In genomic region chr11:43783772-43784171, GRCm38 (mm10) we compare ENCODE assay signal across 9 mouse cellular contexts. TPM values are rescaled to one million over a fixed set of nuclear protein-coding genes. Genes with fewer than 3 reads are reported as not detected.
DNase-seq lines count a peak whose midpoint lies in the region; ATAC-seq lines count a peak whose summit lies in the region.
"Had no signal": no experiment of that assay in that cellular context is flagged by ENCODE, and none has a peak within 500 bp of the region (broad histone marks: within the 10 kb centered on the region; RNA-seq: fewer than 3 reads in every experiment).

No protein-coding gene starts in this region.

- DNase-seq in CD4-positive helper T cell, adult 2 months (ENCODE audit: low read depth, low spot score): peak; percentile 20
- peak; percentile 83 for DNase-seq in adrenal gland, postnatal 25 days
- DNase-seq in embryonic facial prominence, embryonic 11.5 days (ENCODE audit: low spot score): peak; percentile 79
- DNase-seq in heart, adult 8-10 months (ENCODE audit: low spot score): peak; percentile 66
- DNase-seq in kidney, postnatal 25 days: peak; percentile 73 to 77
- peak; percentile 5 for DNase-seq in liver, embryonic 13.5 days
- DNase-seq in thymus, postnatal 14 days: peak; percentile 51

- no peaks in the 10 kb centered on the region for H3K36me3 ChIP-seq in embryonic facial prominence, embryonic 11.5 days (replicated peaks; ENCODE audit: control insufficient read depth, insufficient read depth, low read depth, low read length)
- H3K36me3 ChIP-seq in liver, embryonic 13.5 days: no peaks in the 10 kb centered on the region
- no peaks in the 10 kb centered on the region for H3K36me3 ChIP-seq in neural tube, embryonic 15.5 days
- H3K36me3 ChIP-seq: embryonic facial prominence, embryonic 15.5 days had no signal

- no peaks in the 10 kb centered on the region for H3K9me3 ChIP-seq in embryonic facial prominence, embryonic 11.5 days (replicated peaks; ENCODE audit: control insufficient read depth, low read length)
- H3K9me3 ChIP-seq in liver, embryonic 13.5 days (replicated peaks): no peaks in the 10 kb centered on the region
- H3K9me3 ChIP-seq in neural tube, embryonic 15.5 days (replicated peaks): no peaks in the 10 kb centered on the region
- H3K9me3 ChIP-seq: embryonic facial prominence, embryonic 15.5 days had no signal

- ATAC-seq in embryonic facial prominence, embryonic 11.5 days (replicated peaks; ENCODE audit: insufficient number of reproducible peaks, low FRiP score, low TSS enrichment, low read depth): no peak
- ATAC-seq in liver, embryonic 13.5 days (ENCODE audit: low read depth): no peak
- ATAC-seq in neural tube, embryonic 15.5 days (ENCODE audit: low FRiP score): peak; percentile 77; the same call in 1 of the 2 replicates

- no peaks in the 10 kb centered on the region for H3K27me3 ChIP-seq in embryonic facial prominence, embryonic 11.5 days (ENCODE audit: control insufficient read depth, insufficient read depth, low read length)
- no peaks in the 10 kb centered on the region for H3K27me3 ChIP-seq in liver, embryonic 13.5 days
- no peaks in the 10 kb centered on the region for H3K27me3 ChIP-seq in neural tube, embryonic 15.5 days (replicated peaks)
- H3K27me3 ChIP-seq: embryonic facial prominence, embryonic 15.5 days had no signal

- 14% methylated on average over 2 of the region's 2 CpGs for WGBS in embryonic facial prominence, embryonic 11.5 days
- WGBS in liver, embryonic 13.5 days (ENCODE audit: insufficient replicate concordance): 5% methylated on average over 2 of the region's 2 CpGs
- WGBS in neural tube, embryonic 15.5 days: 9% methylated on average over 2 of the region's 2 CpGs

- H3K4me3 ChIP-seq in embryonic facial prominence, embryonic 11.5 days (ENCODE audit: low read depth, low read length): no peak overlapping the region
- H3K4me3 ChIP-seq in liver, embryonic 13.5 days (replicated peaks): no peak overlapping the region
- no peak overlapping the region for H3K4me3 ChIP-seq in neural tube, embryonic 15.5 days (replicated peaks)
- H3K4me3 ChIP-seq: embryonic facial prominence, embryonic 15.5 days had no signal

- no peak overlapping the region for H3K9ac ChIP-seq in embryonic facial prominence, embryonic 11.5 days (replicated peaks; ENCODE audit: low read length)
- no peak overlapping the region for H3K9ac ChIP-seq in liver, embryonic 13.5 days
- H3K9ac ChIP-seq in neural tube, embryonic 15.5 days (replicated peaks): no peak overlapping the region
- H3K9ac ChIP-seq: embryonic facial prominence, embryonic 15.5 days had no signal

- no peak overlapping the region for H3K4me2 ChIP-seq in embryonic facial prominence, embryonic 11.5 days (ENCODE audit: low read depth, low read length)
- no peak overlapping the region for H3K4me2 ChIP-seq in liver, embryonic 13.5 days
- H3K4me2 ChIP-seq in neural tube, embryonic 15.5 days: no peak overlapping the region
- H3K4me2 ChIP-seq: embryonic facial prominence, embryonic 15.5 days had no signal

- H3K27ac ChIP-seq in embryonic facial prominence, embryonic 11.5 days (replicated peaks; ENCODE audit: low read depth, low read length): no peak overlapping the region
- no peak overlapping the region for H3K27ac ChIP-seq in liver, embryonic 13.5 days
- no peak overlapping the region for H3K27ac ChIP-seq in neural tube, embryonic 15.5 days (replicated peaks)
- H3K27ac ChIP-seq: embryonic facial prominence, embryonic 15.5 days had no signal

- H3K4me1 ChIP-seq in embryonic facial prominence, embryonic 11.5 days (ENCODE audit: control insufficient read depth, insufficient read depth, low read length): no peaks in the 10 kb centered on the region
- no peaks in the 10 kb centered on the region; the same call in 1 of the 2 replicates for H3K4me1 ChIP-seq in liver, embryonic 13.5 days (replicated peaks)
- no peaks in the 10 kb centered on the region for H3K4me1 ChIP-seq in neural tube, embryonic 15.5 days
- H3K4me1 ChIP-seq: embryonic facial prominence, embryonic 15.5 days had no signal

RNA-seq across cellular contexts. Expression of gene Ttc1, which starts 36.0 kb away (rescaled TPM):
- 53.7 and 55.1 TPM in 2 replicates for total RNA-seq in adrenal gland, postnatal 25 days (2021)
- 82.9 and 83.4 TPM in 2 replicates for polyA plus RNA-seq in embryonic facial prominence, embryonic 11.5 days (2014; fragmentation: Nextera tagmentation; extraction: Ambion mirVana)
- total RNA-seq in heart, adult 8-10 months (2022): 10 to 100 TPM; 52.3 to 63.5 (median 57.6) TPM
- polyA plus RNA-seq in liver, embryonic 13.5 days (2015; fragmentation: Nextera tagmentation; extraction: Ambion mirVana): 47.7 and 55.2 TPM in 2 replicates
- polyA plus RNA-seq in neural tube, embryonic 15.5 days (2015; fragmentation: Nextera tagmentation; extraction: Ambion mirVana): 73.8 and 77.8 TPM in 2 replicates

Comparison
In these comparisons a context has a peak if more than half of its experiments do, and no peak if none do; other contexts are left out.
1. DNase-seq: peak in every context shown above with its lines; median percentile 83 in adrenal gland, postnatal 25 days; 79 in embryonic facial prominence, embryonic 11.5 days; 75 in kidney, postnatal 25 days; 66 in heart, adult 8-10 months; 51 in thymus, postnatal 14 days; 20 in CD4-positive helper T cell, adult 2 months; 5 in liver, embryonic 13.5 days.